Mouse (Mus musculus) forebrain, embryonic 15.5 days (tissue): ENCODE measurements around the gene Itga1. TPM values are rescaled to one million over a fixed set of nuclear protein-coding genes. Genes with fewer than 3 reads are reported as not detected.
A peak's percentile ranks its signal among the peaks of the same experiment; 100 is the strongest.

Source experiments
- ATAC-seq: fragments of 200-750 bp; cut with Nextera tagmentation; replicated peaks from 2 replicates; pipeline ENCODE4 v1.8.0; 2017; ENCODE audit warnings: mild to moderate bottlenecking, moderate TSS enrichment, moderate library complexity
- H3K27ac ChIP-seq: fragments of 300-500 bp; sonication (generic); replicated peaks from 2 replicates; pipeline ENCODE4 v1.5.1; 2015; ENCODE audit warnings: mild to moderate bottlenecking, inconsistent platforms
- H3K27me3 ChIP-seq: fragments of 300-500 bp; sonication (generic); 2 replicates; pipeline ENCODE4 v1.6.1; 2015; ENCODE audit warnings: inconsistent platforms
- H3K36me3 ChIP-seq: fragments of 300-500 bp; sonication (generic); 2 replicates; pipeline ENCODE4 v1.6.1; 2015; ENCODE audit warnings: mild to moderate bottlenecking, inconsistent platforms
- H3K4me1 ChIP-seq: fragments of 300-500 bp; sonication (generic); 2 replicates; pipeline ENCODE4 v1.6.1; 2015; ENCODE audit warnings: inconsistent platforms
- H3K4me2 ChIP-seq: fragments of 300-500 bp; sonication (generic); replicated peaks from 2 replicates; pipeline ENCODE4 v1.6.1; 2015; ENCODE audit warnings: mild to moderate bottlenecking, inconsistent platforms
- H3K4me3 ChIP-seq: fragments of 300-500 bp; sonication (generic); 2 replicates; pipeline ENCODE4 v1.5.1; 2015; ENCODE audit warnings: mild to moderate bottlenecking, inconsistent platforms
- H3K9ac ChIP-seq: fragments of 300-500 bp; sonication (generic); replicated peaks from 2 replicates; pipeline ENCODE4 v1.6.1; 2015; ENCODE audit warnings: mild to moderate bottlenecking, inconsistent platforms
- H3K9me3 ChIP-seq: fragments of 300-500 bp; sonication (generic); 2 replicates; pipeline ENCODE4 v1.6.1; 2016; ENCODE audit warnings: inconsistent platforms
- WGBS: fragments of 180-500 bp; shearing (Covaris S2); methylation state at CpG from one replicate; pipeline ENCODE4 v1.1.7; 2015; ENCODE audit warnings: mixed read lengths; 5-methylcytosine and 5-hydroxymethylcytosine counted together
- polyA plus RNA-seq: library from polyadenylated mRNA; unstranded; fragments of >200 nt; fragmentation: Nextera tagmentation; extraction: Ambion mirVana; gene quantifications from 2 replicates; pipeline ENCODE4 v1.2.1, GENCODE M21; 2015

Itga1 gene
- polyA plus RNA-seq, 1 experiment from 2014 or later = 5.6 TPM

- Histone ChIP-seq H3K9me3 (no peaks in the 10 kb centered on the region), H3K4me3 (no peak overlapping the region), H3K27me3 (no peaks in the 10 kb centered on the region), H3K36me3 (no peaks in the 10 kb centered on the region), H3K27ac (no peak overlapping the region), H3K9ac (no peak overlapping the region), H3K4me2 (no peak overlapping the region), H3K4me1 (peaks cover 4% of the 10 kb centered on the region)
- 95% methylated on average over 2 of the region's 2 CpGs for WGBS
- no peak for ATAC-seq
Observed at GRCm38 (mm10) chr13:115095392-115095791, 6.4 kb downstream of the Itga1 start.

- Histone ChIP-seq H3K9ac (no peak overlapping the region), H3K9me3 (no peaks in the 10 kb centered on the region), H3K4me2 (no peak overlapping the region), H3K4me1 (peaks cover 15% of the 10 kb centered on the region), H3K36me3 (peaks cover 8% of the 10 kb centered on the region), H3K4me3 (no peak overlapping the region), H3K27ac (no peak overlapping the region), H3K27me3 (no peaks in the 10 kb centered on the region)
- ATAC-seq = no peak
- WGBS = 70% methylated on average over 3 of the region's 3 CpGs
Observed at GRCm38 (mm10) chr13:115091511-115091910, 10.3 kb downstream of the Itga1 start.

DNA sequence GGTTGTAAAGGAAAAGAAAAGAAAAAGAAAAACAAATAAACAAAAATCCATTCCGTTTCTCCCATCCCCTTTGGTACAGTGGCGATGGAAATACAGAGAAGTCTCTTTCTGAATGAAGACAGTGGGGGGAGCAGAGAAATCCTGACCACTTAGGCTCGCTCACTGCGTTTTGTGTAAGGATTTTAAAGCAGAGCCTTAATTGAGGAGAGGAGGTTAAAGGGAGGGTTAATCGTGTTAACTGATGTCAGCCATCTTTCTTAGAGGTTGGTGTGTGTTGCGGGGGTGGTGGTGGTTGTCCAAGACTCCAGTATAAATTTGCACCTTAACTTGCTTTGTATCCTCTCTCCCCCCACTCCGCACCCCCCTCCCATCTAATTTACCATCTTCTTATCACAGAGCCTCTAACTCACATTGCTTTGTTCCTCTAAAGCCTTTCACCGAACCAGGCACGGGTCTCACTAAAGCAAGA, 10.8 kb downstream of the Itga1 start:
- H3K4me1 ChIP-seq = peaks cover 15% of the 10 kb centered on the region
- H3K27me3 ChIP-seq = no peaks in the 10 kb centered on the region
- ATAC-seq = no peak
- H3K27ac ChIP-seq = no peak overlapping the region
- H3K9ac ChIP-seq = peak overlapping the region; percentile 4; the same call in 1 of the 2 replicates
- H3K9me3 ChIP-seq = no peaks in the 10 kb centered on the region
- 53% methylated on average over 9 of the region's 9 CpGs for WGBS
- peak overlapping the region; percentile 76 for H3K4me2 ChIP-seq
- peaks cover 8% of the 10 kb centered on the region for H3K36me3 ChIP-seq
- H3K4me3 ChIP-seq = peak overlapping the region; percentile 64

- Histone ChIP-seq H3K4me2 (peak within 1 kb of the TSS; percentile 76), H3K4me1 (peaks cover 15% of the 10 kb centered on the region), H3K36me3 (peaks cover 8% of the 10 kb centered on the region), H3K9ac (peak within 1 kb of the TSS; percentile 64), H3K9me3 (no peaks in the 10 kb centered on the region), H3K4me3 (peak within 1 kb of the TSS; percentile 64), H3K27me3 (no peaks in the 10 kb centered on the region), H3K27ac (no peak within 1 kb of the TSS; the same call in 1 of the 2 replicates)
- 1% methylated on average over 60 of the region's 60 CpGs for WGBS
- ATAC-seq = peak; percentile 98
Observed at GRCm38 (mm10) chr13:115090069-115090976, 11.4 kb downstream of the Itga1 start, which contains the start of gene Pelo. TSS of gene Pelo (minus strand) at chr13:115090186.

GRCm38 (mm10) chr13:115089395-115090025, 12.3 kb downstream of the Itga1 start:
- H3K36me3 ChIP-seq = peaks cover 8% of the 10 kb centered on the region
- peak overlapping the region; percentile 64 for H3K4me3 ChIP-seq
- peak; percentile 82 for ATAC-seq
- WGBS = 10% methylated on average over 34 of the region's 35 CpGs
- H3K9ac ChIP-seq = peak overlapping the region; percentile 64
- H3K9me3 ChIP-seq = no peaks in the 10 kb centered on the region
- H3K27me3 ChIP-seq = no peaks in the 10 kb centered on the region
- H3K4me1 ChIP-seq = peaks cover 15% of the 10 kb centered on the region
- no peak overlapping the region; the same call in 1 of the 2 replicates for H3K27ac ChIP-seq
- peak overlapping the region; percentile 76 for H3K4me2 ChIP-seq

GRCm38 (mm10) chr13:115089020-115089394, 12.8 kb downstream of the Itga1 start:
- WGBS = 72% methylated on average over 11 of the region's 11 CpGs
- Histone ChIP-seq H3K36me3 (peaks cover 8% of the 10 kb centered on the region), H3K27ac (no peak overlapping the region), H3K4me3 (peak overlapping the region; percentile 64), H3K4me2 (peak overlapping the region; percentile 76), H3K27me3 (no peaks in the 10 kb centered on the region), H3K9me3 (no peaks in the 10 kb centered on the region), H3K9ac (peak overlapping the region; percentile 64), H3K4me1 (peaks cover 15% of the 10 kb centered on the region)
- no peak for ATAC-seq

GRCm38 (mm10) chr13:115085974-115086373, 15.8 kb downstream of the Itga1 start:
- H3K27me3 ChIP-seq = no peaks in the 10 kb centered on the region
- no peaks in the 10 kb centered on the region for H3K9me3 ChIP-seq
- no peak overlapping the region for H3K27ac ChIP-seq
- no peak overlapping the region for H3K4me3 ChIP-seq
- no peak for ATAC-seq
- no peak overlapping the region for H3K4me2 ChIP-seq
- no peak overlapping the region for H3K9ac ChIP-seq
- 90% methylated on average over 6 of the region's 6 CpGs for WGBS
- H3K36me3 ChIP-seq = peaks cover 8% of the 10 kb centered on the region
- peaks cover 15% of the 10 kb centered on the region for H3K4me1 ChIP-seq

GRCm38 (mm10) chr13:115082339-115082738, 19.4 kb downstream of the Itga1 start:
- Histone ChIP-seq H3K9ac (no peak overlapping the region), H3K4me2 (no peak overlapping the region), H3K36me3 (peaks cover 3% of the 10 kb centered on the region; the same call in 1 of the 2 replicates), H3K4me3 (no peak overlapping the region), H3K4me1 (no peaks in the 10 kb centered on the region), H3K9me3 (no peaks in the 10 kb centered on the region), H3K27me3 (no peaks in the 10 kb centered on the region), H3K27ac (no peak overlapping the region)
- 96% methylated on average over 7 of the region's 7 CpGs for WGBS
- ATAC-seq = no peak

GRCm38 (mm10) chr13:115079996-115080585, 21.7 kb downstream of the Itga1 start:
- Histone ChIP-seq H3K27me3 (no peaks in the 10 kb centered on the region), H3K27ac (no peak overlapping the region), H3K4me3 (no peak overlapping the region), H3K36me3 (no peaks in the 10 kb centered on the region), H3K9me3 (no peaks in the 10 kb centered on the region), H3K4me1 (no peaks in the 10 kb centered on the region), H3K9ac (no peak overlapping the region), H3K4me2 (no peak overlapping the region)
- ATAC-seq = no peak
- 88% methylated on average over 3 of the region's 3 CpGs for WGBS

GRCm38 (mm10) chr13:115078997-115079685, 22.6 kb downstream of the Itga1 start:
- no peaks in the 10 kb centered on the region for H3K36me3 ChIP-seq
- WGBS = 83% methylated on average over 6 of the region's 6 CpGs
- no peak overlapping the region for H3K4me2 ChIP-seq
- no peak for ATAC-seq
- H3K4me3 ChIP-seq = no peak overlapping the region
- no peaks in the 10 kb centered on the region for H3K4me1 ChIP-seq
- H3K9me3 ChIP-seq = no peaks in the 10 kb centered on the region
- H3K27ac ChIP-seq = no peak overlapping the region
- no peaks in the 10 kb centered on the region for H3K27me3 ChIP-seq
- no peak overlapping the region for H3K9ac ChIP-seq

DNA sequence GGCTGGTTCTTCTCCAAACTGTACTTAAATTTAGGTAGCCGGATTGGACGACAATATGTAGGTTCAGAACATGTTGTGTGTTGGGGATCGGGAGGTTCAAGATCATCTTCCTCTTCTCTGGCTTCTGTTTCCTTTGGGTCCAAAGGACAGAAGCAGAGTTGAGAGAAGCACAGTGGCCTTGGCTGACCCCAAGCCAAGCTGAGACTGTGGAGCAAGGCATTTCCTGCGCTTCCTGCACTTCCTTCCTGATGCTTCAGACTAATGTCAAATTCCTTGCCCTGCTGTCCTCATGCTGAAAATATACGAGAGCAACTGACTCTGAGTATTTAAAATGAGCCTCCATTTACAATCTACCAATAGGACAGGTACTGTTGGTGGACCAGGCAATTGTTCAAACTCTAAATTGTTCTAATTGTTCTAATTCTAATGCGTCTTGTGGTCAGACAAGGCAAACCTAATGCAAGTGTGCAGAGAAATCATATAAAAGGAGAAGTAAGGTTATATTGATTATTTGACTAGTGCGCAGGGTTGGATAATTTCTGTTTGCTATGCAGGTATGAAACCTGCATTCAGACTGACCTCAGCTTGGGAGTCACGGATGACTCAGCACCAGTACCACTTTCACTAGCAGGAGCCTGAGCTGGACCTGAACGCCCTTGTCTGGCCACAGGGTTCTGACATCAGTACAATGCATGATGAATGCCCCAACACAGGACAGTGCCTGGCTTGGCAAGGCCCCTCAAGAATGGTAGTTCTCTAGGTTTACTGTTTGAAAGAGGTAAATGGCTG, 24.2 kb downstream of the Itga1 start:
- Histone ChIP-seq H3K27me3 (no peaks in the 10 kb centered on the region), H3K9me3 (no peaks in the 10 kb centered on the region), H3K9ac (no peak overlapping the region), H3K4me1 (no peaks in the 10 kb centered on the region), H3K4me2 (no peak overlapping the region), H3K27ac (no peak overlapping the region), H3K36me3 (no peaks in the 10 kb centered on the region), H3K4me3 (no peak overlapping the region)
- 89% methylated on average over 9 of the region's 9 CpGs for WGBS
- ATAC-seq = no peak
